Mouse (Mus musculus): ENCODE data around the gene Csnk1e. TPM values are rescaled to one million over a fixed set of nuclear protein-coding genes. Genes with fewer than 3 reads are reported as not detected.

The Csnk1e gene
- 7.4 TPM for polyA plus RNA-seq (2014; fragmentation: Illumina TruSeq; extraction: RNeasy Lipid Tissue Mini Kit (QIAGEN cat#74804); ENCODE audit: low read depth, low replicate concordance)

DNA sequence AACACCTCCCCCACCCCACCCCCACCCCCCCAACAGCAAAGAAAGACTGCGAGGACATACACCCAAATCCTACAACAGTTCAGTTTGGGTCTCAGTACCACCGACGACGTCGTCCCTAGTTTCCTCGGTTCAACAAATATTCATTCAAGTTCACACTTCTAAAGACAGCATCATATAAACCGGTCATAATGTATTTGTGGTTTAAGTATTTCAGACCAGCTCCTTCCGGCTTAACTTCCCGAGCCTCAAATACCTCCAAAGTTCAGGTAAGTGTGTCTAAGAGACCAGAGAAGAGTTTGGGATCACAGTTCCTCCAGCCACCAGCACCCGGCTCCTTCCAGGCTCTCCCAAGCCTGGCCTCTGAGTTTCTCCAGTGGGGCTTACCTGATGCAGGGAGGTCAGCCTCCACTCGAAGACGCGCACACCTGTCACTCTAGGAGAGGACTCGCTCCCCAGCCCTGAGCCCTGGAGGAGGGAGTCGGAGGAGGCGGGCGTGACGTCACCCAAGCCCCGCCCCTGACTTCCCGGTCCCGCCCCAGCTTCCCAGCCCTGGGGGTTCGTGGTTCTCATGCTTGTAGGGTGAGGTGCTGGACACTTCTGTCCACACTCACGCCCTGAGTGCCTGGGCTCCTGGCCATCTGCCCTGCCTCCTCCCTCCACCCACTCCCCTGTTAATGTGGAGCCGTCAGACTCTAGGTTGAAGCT is at the start of gene Csnk1e:
Gene Csnk1e, minus strand, starts transcription at position 461 of the 705 bp plus-strand sequence.

DNA sequence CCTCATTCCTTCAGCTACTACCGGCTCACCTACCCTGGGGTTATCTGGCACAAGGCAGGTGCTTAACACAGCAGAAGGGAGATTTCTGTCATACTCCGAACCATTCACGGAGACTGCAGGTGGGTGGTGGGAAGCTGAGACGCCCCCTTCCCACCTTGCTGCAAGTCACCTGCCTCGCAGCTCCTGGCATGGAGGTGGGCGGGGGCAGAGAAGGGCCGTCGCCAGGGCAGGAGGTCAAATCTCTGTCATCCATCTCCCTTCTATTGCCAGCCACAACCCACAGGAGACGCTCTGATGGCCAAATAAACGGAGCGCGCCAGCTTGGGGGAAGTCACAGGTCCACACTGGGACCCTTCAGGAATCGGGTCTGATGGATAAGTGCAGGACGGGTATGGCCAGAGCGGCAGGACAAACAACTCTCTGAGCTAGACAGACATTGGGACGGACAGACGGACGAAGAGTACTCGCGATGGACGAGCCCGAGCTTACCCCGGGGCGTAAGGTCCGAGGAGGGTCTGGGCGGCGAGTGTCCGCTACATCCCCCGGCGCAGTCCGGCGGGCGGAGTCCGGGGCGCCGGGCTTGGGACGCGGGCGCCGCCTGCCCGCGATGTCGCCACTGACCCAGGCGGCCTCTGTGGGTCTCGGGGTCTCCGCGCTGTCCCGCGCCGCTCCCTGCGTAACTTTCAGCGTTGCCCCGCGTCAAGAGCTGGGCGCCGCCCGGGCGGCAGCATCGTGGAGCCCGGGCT is 49.5 kb upstream of the Csnk1e start, which contains the start of gene Kcnj4:
Gene Kcnj4, minus strand, starts transcription at position 535 of the 746 bp plus-strand sequence.

DNA sequence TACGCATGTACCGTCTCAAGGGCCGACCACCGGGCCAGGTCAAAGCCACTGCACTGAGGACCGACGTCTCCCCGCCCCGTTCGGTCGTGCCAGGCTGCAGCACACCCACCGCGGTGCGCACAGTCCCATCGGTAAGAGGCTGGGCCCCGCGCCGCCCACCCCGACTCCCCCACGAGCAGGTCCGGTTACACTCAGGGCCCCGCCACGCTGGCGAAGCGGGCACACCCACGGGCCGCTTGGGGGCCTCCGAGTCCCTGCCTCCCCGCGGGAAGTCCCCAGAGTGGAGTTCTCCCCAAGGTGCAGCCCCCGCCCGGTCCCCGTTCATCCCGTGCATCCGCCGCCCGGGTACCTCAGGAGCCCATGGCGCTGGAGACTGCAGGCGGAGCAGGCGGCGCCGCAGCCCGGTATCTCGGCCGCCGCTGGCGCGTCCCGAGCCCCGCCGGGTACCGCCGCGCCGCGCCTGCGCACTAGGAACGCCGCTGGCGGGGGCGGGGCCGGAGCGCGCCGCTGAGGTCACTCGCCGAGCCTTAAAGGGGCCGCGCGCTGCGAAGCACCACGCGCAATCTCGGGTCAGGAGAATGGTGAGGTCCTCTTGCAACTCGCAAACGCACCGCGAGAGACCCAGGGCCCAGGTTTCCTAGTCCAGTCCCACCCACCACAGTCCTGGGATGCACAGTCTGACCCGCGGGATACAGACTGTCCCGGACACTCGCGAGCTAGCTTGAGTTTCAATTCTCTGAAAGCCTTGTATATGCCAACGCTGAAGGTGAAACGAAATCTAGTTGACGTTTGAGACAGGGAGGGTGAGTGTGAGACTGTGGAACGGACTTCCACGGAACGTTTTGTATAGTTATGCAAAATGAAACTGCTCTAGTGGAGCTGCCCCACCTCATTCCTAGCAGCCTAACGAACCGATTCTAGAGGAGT is 52.3 kb downstream of the Csnk1e start, which contains the start of gene Tmem184b:
Gene Tmem184b, minus strand, starts transcription at position 734 of the 927 bp plus-strand sequence.

Other genes starting within 250 kb of the Csnk1e start
- 24.6 TPM for gene Pick1, start 226.4 kb downstream of the Csnk1e start, polyA plus RNA-seq (2014; fragmentation: Illumina TruSeq; extraction: RNeasy Lipid Tissue Mini Kit (QIAGEN cat#74804); ENCODE audit: low read depth, low replicate concordance)
- 1.3 TPM for gene Gm49486, start 226.2 kb downstream of the Csnk1e start, polyA plus RNA-seq (2014; fragmentation: Illumina TruSeq; extraction: RNeasy Lipid Tissue Mini Kit (QIAGEN cat#74804); ENCODE audit: low read depth, low replicate concordance)
- gene Slc16a8, start 200.8 kb downstream of the Csnk1e start, polyA plus RNA-seq (2014; fragmentation: Illumina TruSeq; extraction: RNeasy Lipid Tissue Mini Kit (QIAGEN cat#74804); ENCODE audit: low read depth, low replicate concordance), result not detected
- gene Baiap2l2, start 170.0 kb downstream of the Csnk1e start, polyA plus RNA-seq (2014; fragmentation: Illumina TruSeq; extraction: RNeasy Lipid Tissue Mini Kit (QIAGEN cat#74804); ENCODE audit: low read depth, low replicate concordance), result 7.9 TPM
- gene Pla2g6, start 127.2 kb downstream of the Csnk1e start, polyA plus RNA-seq (2014; fragmentation: Illumina TruSeq; extraction: RNeasy Lipid Tissue Mini Kit (QIAGEN cat#74804); ENCODE audit: low read depth, low replicate concordance), result not detected
- gene Maff, start 108.9 kb downstream of the Csnk1e start, polyA plus RNA-seq (2014; fragmentation: Illumina TruSeq; extraction: RNeasy Lipid Tissue Mini Kit (QIAGEN cat#74804); ENCODE audit: low read depth, low replicate concordance), result 3.6 TPM
- 8.4 TPM for gene Tmem184b, start 52.0 kb downstream of the Csnk1e start, polyA plus RNA-seq (2014; fragmentation: Illumina TruSeq; extraction: RNeasy Lipid Tissue Mini Kit (QIAGEN cat#74804); ENCODE audit: low read depth, low replicate concordance)
- gene Kcnj4, start 49.7 kb upstream of the Csnk1e start, polyA plus RNA-seq (2014; fragmentation: Illumina TruSeq; extraction: RNeasy Lipid Tissue Mini Kit (QIAGEN cat#74804); ENCODE audit: low read depth, low replicate concordance), result not detected
- 17.9 TPM for gene Kdelr3, start 60.8 kb upstream of the Csnk1e start, polyA plus RNA-seq (2014; fragmentation: Illumina TruSeq; extraction: RNeasy Lipid Tissue Mini Kit (QIAGEN cat#74804); ENCODE audit: low read depth, low replicate concordance)
- gene Ddx17, start 91.2 kb upstream of the Csnk1e start, polyA plus RNA-seq (2014; fragmentation: Illumina TruSeq; extraction: RNeasy Lipid Tissue Mini Kit (QIAGEN cat#74804); ENCODE audit: low read depth, low replicate concordance), result 534 TPM
- 0.82 TPM for gene Dmc1, start 149.5 kb upstream of the Csnk1e start, polyA plus RNA-seq (2014; fragmentation: Illumina TruSeq; extraction: RNeasy Lipid Tissue Mini Kit (QIAGEN cat#74804); ENCODE audit: low read depth, low replicate concordance)
- 3.1 TPM for gene Fam227a, start 203.4 kb upstream of the Csnk1e start, polyA plus RNA-seq (2014; fragmentation: Illumina TruSeq; extraction: RNeasy Lipid Tissue Mini Kit (QIAGEN cat#74804); ENCODE audit: low read depth, low replicate concordance)
- gene Cby1, start 203.6 kb upstream of the Csnk1e start, polyA plus RNA-seq (2014; fragmentation: Illumina TruSeq; extraction: RNeasy Lipid Tissue Mini Kit (QIAGEN cat#74804); ENCODE audit: low read depth, low replicate concordance), result 1.1 TPM
- 305 TPM for gene Tomm22, start 215.3 kb upstream of the Csnk1e start, polyA plus RNA-seq (2014; fragmentation: Illumina TruSeq; extraction: RNeasy Lipid Tissue Mini Kit (QIAGEN cat#74804); ENCODE audit: low read depth, low replicate concordance)
- 17.0 TPM for gene Josd1, start 232.4 kb upstream of the Csnk1e start, polyA plus RNA-seq (2014; fragmentation: Illumina TruSeq; extraction: RNeasy Lipid Tissue Mini Kit (QIAGEN cat#74804); ENCODE audit: low read depth, low replicate concordance)
- gene Gtpbp1, start 235.3 kb upstream of the Csnk1e start, polyA plus RNA-seq (2014; fragmentation: Illumina TruSeq; extraction: RNeasy Lipid Tissue Mini Kit (QIAGEN cat#74804); ENCODE audit: low read depth, low replicate concordance), result 1.8 TPM

All from sigmoid colon, adult 10 weeks (tissue).